Mouse (Mus musculus) heart, postnatal 25 days (tissue): ENCODE measurements around the gene Fthl17f. TPM values are rescaled to one million over a fixed set of nuclear protein-coding genes. Genes with fewer than 3 reads are reported as not detected.
A peak's percentile ranks its signal among the peaks of the same experiment; 100 is the strongest.
"Not testable (repeated sequence)": the region's sequence is repeated elsewhere in the genome, so short reads cannot be mapped to it uniquely, and the experiment has no call there.

Source experiments
- DNase-seq: peaks from one replicate; pipeline ENCODE4 v3.0.0; 2022; ENCODE audit warnings: low spot score
- intact Hi-C: fragments of 180-260 bp; cut with DNase I; formaldehyde crosslinking; loops from one replicate; pipeline ENCODE4 v1.15.1; 2025
- total RNA-seq, 2 experiments: library from RNA; stranded (reverse); gene quantifications; 2 replicates each; pipeline ENCODE4 v1.2.3; 2021

Fthl17f gene
- total RNA-seq, result not detected

GRCm38 (mm10) chrX:9062715-9063114, at the start of gene Fthl17f:
Gene Fthl17f, plus strand, starts transcription at chrX:9063015.
- intact Hi-C loops, DNase-seq: not testable (repeated sequence)

- DNase-seq, result no peak
- intact Hi-C loops, result no loop called here
Observed at GRCm38 (mm10) chrX:9016079-9016478, 46.7 kb upstream of the Fthl17f start.

- no peak for DNase-seq
- intact Hi-C loops, result no loop called here
Observed at GRCm38 (mm10) chrX:9019481-9019880, 43.3 kb upstream of the Fthl17f start.

GRCm38 (mm10) chrX:9033193-9033592, 29.6 kb upstream of the Fthl17f start, which contains the start of gene Fthl17e:
Gene Fthl17e, plus strand, starts transcription at chrX:9033493.
- intact Hi-C loops, DNase-seq: not testable (repeated sequence)

GRCm38 (mm10) chrX:9041611-9042010, 21.2 kb upstream of the Fthl17f start:
- intact Hi-C loops, DNase-seq: not testable (repeated sequence)

GRCm38 (mm10) chrX:9060952-9061351, 1.9 kb upstream of the Fthl17f start:
- DNase-seq, result peak; percentile 31
- intact Hi-C loops, result not testable (repeated sequence)

- intact Hi-C loops, result no loop called here
- DNase-seq, result no peak
Observed at GRCm38 (mm10) chrX:9062101-9062500, 714 bp upstream of the Fthl17f start.

- DNase-seq, intact Hi-C loops: not testable (repeated sequence)
Observed at GRCm38 (mm10) chrX:9077699-9078098, 14.9 kb downstream of the Fthl17f start.

- intact Hi-C loops, DNase-seq: not testable (repeated sequence)
Observed at GRCm38 (mm10) chrX:9095066-9095465, 32.3 kb downstream of the Fthl17f start.

- DNase-seq, result no peak
- intact Hi-C loops, result no loop called here
Observed at GRCm38 (mm10) chrX:9104262-9104661, 41.4 kb downstream of the Fthl17f start, which contains the start of gene 4930402K13Rik. Gene 4930402K13Rik, plus strand, starts transcription at chrX:9104562.

- DNase-seq, result no peak
- intact Hi-C loops, result no loop called here
Observed at GRCm38 (mm10) chrX:9110381-9110780, 47.6 kb downstream of the Fthl17f start.

Other genes starting within 250 kb of the Fthl17f start
- not detected for gene Gm6592, start 219.0 kb upstream of the Fthl17f start, total RNA-seq
- gene Gm5751, start 188.8 kb upstream of the Fthl17f start, total RNA-seq, result not detected
- gene B630019K06Rik, start 170.6 kb upstream of the Fthl17f start, total RNA-seq, result under 1 TPM; 0.81 to 0.83 TPM
- not detected for gene Fthl17b, start 100.0 kb upstream of the Fthl17f start, total RNA-seq
- gene Fthl17c, start 86.5 kb upstream of the Fthl17f start, total RNA-seq, result not detected
- not detected for gene Fthl17d, start 76.3 kb upstream of the Fthl17f start, total RNA-seq
- not detected for gene Fthl17e, start 29.5 kb upstream of the Fthl17f start, total RNA-seq
- gene 4930402K13Rik, start 41.5 kb downstream of the Fthl17f start, total RNA-seq, result not detected
- 1 to 10 TPM; 3.9 to 4.0 TPM for gene Lancl3, start 136.9 kb downstream of the Fthl17f start, total RNA-seq
- not detected for gene Gm14862, start 193.9 kb downstream of the Fthl17f start, total RNA-seq
- gene Xk, start 209.7 kb downstream of the Fthl17f start, total RNA-seq, result 1 to 10 TPM; 6.4 to 8.0 TPM
- not detected for gene H2al1m, start 220.7 kb downstream of the Fthl17f start, total RNA-seq